Mouse (Mus musculus) intestine, postnatal 0 days (tissue): ENCODE data around the gene Klhdc10. TPM values are rescaled to one million over a fixed set of nuclear protein-coding genes. Genes with fewer than 3 reads are reported as not detected.

ENCODE experiments used
- ATAC-seq: fragments of 200-750 bp; cut with Nextera tagmentation; 2 replicates; pipeline ENCODE4 v1.8.0; 2017; ENCODE audit warnings: mild to moderate bottlenecking, moderate TSS enrichment, moderate library complexity
- H3K27ac ChIP-seq: fragments of 300-500 bp; sonication (generic); 2 replicates; pipeline ENCODE4 v1.5.1; 2014; ENCODE audit warnings: mild to moderate bottlenecking, low read depth, low read length, moderate library complexity
- H3K27me3 ChIP-seq: fragments of 300-500 bp; sonication (generic); replicated peaks from 2 replicates; pipeline ENCODE4 v1.6.1; 2014; ENCODE audit warnings: low read length, mixed read lengths; ENCODE audit not compliant: control insufficient read depth, insufficient read depth
- H3K36me3 ChIP-seq: fragments of 300-500 bp; sonication (generic); 2 replicates; pipeline ENCODE4 v1.6.1; 2014; ENCODE audit warnings: mild to moderate bottlenecking, moderate library complexity; ENCODE audit not compliant: control insufficient read depth, insufficient read depth
- H3K4me1 ChIP-seq: fragments of 300-500 bp; sonication (generic); replicated peaks from 2 replicates; pipeline ENCODE4 v1.6.1; 2014; ENCODE audit warnings: antibody characterized with exemption, low read length, mixed read lengths; ENCODE audit not compliant: control insufficient read depth, insufficient read depth
- H3K4me2 ChIP-seq: fragments of 300-500 bp; sonication (generic); replicated peaks from 2 replicates; pipeline ENCODE4 v1.6.1; 2014; ENCODE audit warnings: low read depth, mild to moderate bottlenecking, moderate library complexity
- H3K4me3 ChIP-seq: fragments of 300-500 bp; sonication (generic); 2 replicates; pipeline ENCODE4 v1.5.1; 2014; ENCODE audit warnings: low read depth, low read length
- H3K9ac ChIP-seq: fragments of 300-500 bp; sonication (generic); 2 replicates; pipeline ENCODE4 v1.6.1; 2014; ENCODE audit warnings: mild to moderate bottlenecking, low read depth, low read length
- H3K9me3 ChIP-seq: fragments of 300-500 bp; sonication (generic); 2 replicates; pipeline ENCODE4 v1.6.1; 2016; ENCODE audit warnings: mixed run types; ENCODE audit not compliant: control insufficient read depth
- CTCF ChIP-seq: sonication (generic); IDR thresholded peaks from 2 replicates; pipeline ENCODE4 v1.5.1; 2016; ENCODE audit warnings: low read depth, mild to moderate bottlenecking, control low read depth, antibody characterized with exemption, moderate library complexity
- WGBS: fragments of 180-500 bp; shearing (Covaris S2); extraction: QIAGEN DNeasy Blood & Tissue Kit; methylation state at CpG from one replicate; pipeline ENCODE4 v1.1.7; 2014; 5-methylcytosine and 5-hydroxymethylcytosine counted together
- polyA plus RNA-seq: library from polyadenylated mRNA; unstranded; fragments of >200 nt; fragmentation: Nextera tagmentation; extraction: Ambion mirVana; gene quantifications from 2 replicates; pipeline ENCODE4 v1.2.1, GENCODE M21; 2015

Gene Klhdc10
- polyA plus RNA-seq, 1 experiment from 2014 or later, result 6.2 TPM

DNA sequence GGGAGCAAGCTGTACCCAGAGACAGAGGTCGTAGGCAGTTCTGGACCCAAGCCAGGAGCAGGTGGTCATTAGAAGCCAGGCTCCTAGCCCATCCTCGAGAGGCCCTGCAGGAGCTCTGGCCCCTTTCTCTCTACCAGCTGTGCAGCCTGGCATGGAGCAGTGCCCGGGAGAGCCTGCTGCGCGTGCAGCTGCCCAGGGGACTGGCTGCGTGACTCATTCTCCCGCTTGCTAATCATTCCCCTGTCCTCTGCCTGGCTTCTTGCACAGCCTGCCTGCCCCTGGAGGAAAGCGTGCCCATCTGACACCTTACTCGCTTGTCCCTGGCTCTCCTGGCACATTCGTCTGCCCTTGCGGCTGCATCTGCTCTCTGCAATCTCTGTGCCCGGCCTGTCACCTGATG lies 67.7 kb downstream of the Klhdc10 start:
- no peaks in the 10 kb centered on the region for H3K4me1 ChIP-seq
- H3K27ac ChIP-seq, result no peak overlapping the region
- H3K4me2 ChIP-seq, result no peak overlapping the region
- no peaks in the 10 kb centered on the region for H3K27me3 ChIP-seq
- ATAC-seq, result no peak
- H3K9me3 ChIP-seq, result no peaks in the 10 kb centered on the region
- TF ChIP-seq CTCF, result no peak
- WGBS, result 78% methylated on average over 12 of the region's 12 CpGs
- H3K36me3 ChIP-seq, result no peaks in the 10 kb centered on the region
- no peak overlapping the region for H3K4me3 ChIP-seq
- H3K9ac ChIP-seq, result no peak overlapping the region

DNA sequence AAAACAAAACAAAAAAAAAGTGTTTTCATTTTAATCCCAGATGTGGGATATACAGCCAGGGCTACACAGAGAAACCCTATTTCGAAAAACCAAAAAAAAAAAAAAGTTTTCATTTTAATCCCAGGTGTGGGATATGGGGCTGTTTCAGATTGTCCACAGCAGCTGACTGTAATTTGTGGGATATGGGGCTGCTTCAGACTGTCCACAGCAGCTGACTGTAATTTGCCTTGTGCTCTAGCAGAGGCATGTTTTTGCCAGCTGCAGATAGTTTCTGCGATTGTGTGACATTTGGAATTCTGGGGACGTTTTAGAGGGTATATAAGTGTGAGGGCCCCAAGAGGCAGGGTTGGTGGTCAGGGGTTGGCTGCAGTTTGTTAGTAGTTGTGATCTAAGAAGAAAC lies 70.0 kb downstream of the Klhdc10 start:
- Histone ChIP-seq H3K27me3 (no peaks in the 10 kb centered on the region), H3K9ac (no peak overlapping the region), H3K9me3 (no peaks in the 10 kb centered on the region), H3K36me3 (no peaks in the 10 kb centered on the region), H3K4me3 (no peak overlapping the region), H3K4me2 (no peak overlapping the region), H3K4me1 (no peaks in the 10 kb centered on the region), H3K27ac (no peak overlapping the region)
- no peak for TF ChIP-seq CTCF
- 69% methylated on average over 3 of the region's 3 CpGs for WGBS
- no peak for ATAC-seq

DNA sequence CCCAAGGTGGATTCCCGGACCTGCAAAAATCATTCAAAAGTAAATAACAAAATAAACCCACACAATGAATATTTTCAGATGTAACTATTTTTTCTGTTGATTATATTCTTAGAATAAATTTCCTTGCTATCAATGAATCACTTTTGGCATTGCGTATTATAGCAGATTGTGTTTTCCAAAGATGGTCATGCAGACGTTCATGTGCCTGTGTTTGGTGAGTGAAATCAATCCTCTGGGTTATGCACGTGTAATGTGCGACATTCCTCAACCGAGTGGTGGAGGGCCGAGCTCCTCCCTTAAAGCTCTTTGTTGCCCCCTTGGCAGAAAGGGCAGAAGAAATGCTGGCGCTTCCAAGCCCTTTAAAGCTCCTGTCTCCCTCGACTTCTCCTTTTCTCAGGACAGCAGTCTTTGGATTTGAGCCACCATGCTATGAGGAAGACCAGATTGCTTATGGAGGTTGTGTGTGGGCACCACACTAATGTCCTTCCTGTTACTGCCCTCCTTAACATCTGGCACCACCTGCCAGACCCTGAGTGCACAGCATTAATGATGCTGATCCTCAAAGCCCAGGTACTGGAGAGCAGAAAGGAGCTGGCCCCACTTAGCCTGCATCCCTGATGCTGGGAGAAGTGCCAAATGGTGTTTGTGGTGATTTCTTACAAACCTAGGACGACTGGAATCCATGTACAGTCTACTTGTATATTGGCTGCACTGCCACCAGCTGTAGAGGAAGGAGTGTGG lies 74.5 kb downstream of the Klhdc10 start:
- no peak for TF ChIP-seq CTCF
- Histone ChIP-seq H3K4me2 (no peak overlapping the region), H3K9ac (no peak overlapping the region), H3K9me3 (no peaks in the 10 kb centered on the region), H3K36me3 (peaks cover 31% of the 10 kb centered on the region), H3K4me3 (no peak overlapping the region), H3K27me3 (no peaks in the 10 kb centered on the region), H3K4me1 (no peaks in the 10 kb centered on the region), H3K27ac (no peak overlapping the region)
- WGBS, result 59% methylated on average over 10 of the region's 10 CpGs
- ATAC-seq, result no peak

DNA sequence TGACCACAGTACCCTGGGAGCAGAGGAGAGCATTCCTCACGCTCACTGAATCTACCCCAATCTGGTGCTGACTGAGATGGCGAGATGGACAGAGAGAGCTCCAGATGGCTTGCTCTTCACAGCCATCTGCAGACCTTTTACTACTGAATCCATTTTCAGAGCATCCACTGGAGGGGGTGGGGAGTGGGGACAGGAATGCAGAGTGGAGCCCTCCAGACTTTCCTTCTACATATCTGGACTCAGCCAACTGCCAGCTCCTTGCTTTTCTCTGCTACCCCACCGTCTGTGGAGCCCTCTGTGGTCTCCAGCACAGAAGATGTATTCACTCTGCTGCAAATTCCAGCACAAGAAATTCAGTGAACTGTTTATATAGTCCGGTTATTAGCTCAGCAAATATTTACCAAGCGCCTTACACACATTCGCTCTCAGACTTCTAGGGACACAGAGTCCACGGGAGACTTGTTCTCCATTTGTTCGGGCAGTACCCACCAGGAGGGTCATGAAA lies 75.6 kb downstream of the Klhdc10 start:
- H3K9ac ChIP-seq, result no peak overlapping the region
- no peaks in the 10 kb centered on the region for H3K4me1 ChIP-seq
- H3K36me3 ChIP-seq, result peaks cover 39% of the 10 kb centered on the region
- WGBS, result 37% methylated on average over 8 of the region's 8 CpGs
- 0 out of 2 replicates have a peak, but pooled peaks have one; percentile 13 for ATAC-seq
- H3K4me2 ChIP-seq, result no peak overlapping the region
- no peaks in the 10 kb centered on the region for H3K9me3 ChIP-seq
- H3K4me3 ChIP-seq, result no peak overlapping the region
- no peaks in the 10 kb centered on the region for H3K27me3 ChIP-seq
- no peak overlapping the region for H3K27ac ChIP-seq
- no peak for TF ChIP-seq CTCF

DNA sequence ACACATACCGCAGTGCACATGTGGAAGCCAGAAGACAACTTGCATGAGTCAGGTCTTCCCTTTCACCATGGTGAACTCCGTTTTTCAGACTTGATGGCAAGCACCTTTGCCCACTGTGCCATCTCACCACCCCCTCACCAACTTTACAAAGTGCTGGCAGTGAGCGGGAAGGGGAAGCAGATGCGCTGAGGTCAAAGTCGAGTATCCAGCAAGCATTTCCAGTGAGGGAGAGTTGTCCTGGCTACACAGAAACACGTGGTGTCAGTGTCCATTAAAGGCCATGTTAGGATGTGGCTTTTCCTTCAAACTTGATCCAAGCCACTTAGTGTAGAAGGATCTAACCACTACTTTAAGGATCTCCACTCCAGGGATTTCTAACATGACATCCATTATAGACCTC lies 76.1 kb downstream of the Klhdc10 start:
- Histone ChIP-seq H3K4me2 (no peak overlapping the region), H3K27me3 (no peaks in the 10 kb centered on the region), H3K4me3 (no peak overlapping the region), H3K9me3 (no peaks in the 10 kb centered on the region), H3K4me1 (no peaks in the 10 kb centered on the region), H3K9ac (no peak overlapping the region), H3K27ac (no peak overlapping the region), H3K36me3 (peaks cover 43% of the 10 kb centered on the region)
- WGBS, result 65% methylated on average over 6 of the region's 6 CpGs
- TF ChIP-seq CTCF, result no peak
- 0 out of 2 replicates have a peak, but pooled peaks have one; percentile 16 for ATAC-seq

DNA sequence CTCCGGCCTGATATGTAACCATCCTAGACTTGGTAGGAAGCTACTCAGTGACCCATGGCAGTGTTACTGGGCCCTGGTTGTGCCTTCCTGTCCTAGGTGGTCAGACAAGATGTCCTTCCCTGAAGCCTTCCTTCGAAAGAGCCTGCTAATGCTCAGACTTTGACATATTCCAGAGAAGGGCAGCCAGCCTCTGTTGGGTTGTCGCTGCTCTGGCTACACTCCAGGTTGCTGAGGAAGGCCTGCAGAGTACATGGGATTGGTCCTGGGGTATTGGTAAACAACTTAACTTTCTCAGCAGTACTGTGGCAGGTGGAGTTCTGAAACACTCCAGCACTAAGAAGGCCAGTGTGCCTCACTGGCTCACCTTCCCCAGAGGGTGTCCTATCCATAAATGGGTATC lies 77.8 kb downstream of the Klhdc10 start:
- Histone ChIP-seq H3K27me3 (no peaks in the 10 kb centered on the region), H3K4me1 (no peaks in the 10 kb centered on the region), H3K4me3 (no peak overlapping the region), H3K9me3 (no peaks in the 10 kb centered on the region), H3K4me2 (no peak overlapping the region), H3K9ac (no peak overlapping the region), H3K36me3 (peaks cover 55% of the 10 kb centered on the region), H3K27ac (no peak overlapping the region)
- WGBS, result 77% methylated on average over 3 of the region's 3 CpGs
- ATAC-seq, result no peak
- no peak for TF ChIP-seq CTCF
